Mouse (Mus musculus) heart, adult 2 months (tissue): Measurements from ENCODE around the gene Gm17622.

Source experiments
- CTCF ChIP-seq: fragments of 200-600 bp; IDR thresholded peaks from 2 replicates; pipeline ENCODE4 v1.8.1; 2022; ENCODE audit warnings: antibody characterized with exemption, mild to moderate bottlenecking, moderate library complexity
- EP300 ChIP-seq: fragments of 200-500 bp; IDR thresholded peaks from 2 replicates; pipeline ENCODE4 v1.6.1; 2011; ENCODE audit warnings: low read depth, low read length, control low read depth; ENCODE audit not compliant: insufficient read depth
- POLR2A ChIP-seq: fragments of 200-500 bp; IDR thresholded peaks from 2 replicates; pipeline ENCODE4 v1.6.1; 2011; ENCODE audit warnings: mild to moderate bottlenecking, low read depth, low read length, control low read depth; ENCODE audit not compliant: insufficient read depth

DNA sequence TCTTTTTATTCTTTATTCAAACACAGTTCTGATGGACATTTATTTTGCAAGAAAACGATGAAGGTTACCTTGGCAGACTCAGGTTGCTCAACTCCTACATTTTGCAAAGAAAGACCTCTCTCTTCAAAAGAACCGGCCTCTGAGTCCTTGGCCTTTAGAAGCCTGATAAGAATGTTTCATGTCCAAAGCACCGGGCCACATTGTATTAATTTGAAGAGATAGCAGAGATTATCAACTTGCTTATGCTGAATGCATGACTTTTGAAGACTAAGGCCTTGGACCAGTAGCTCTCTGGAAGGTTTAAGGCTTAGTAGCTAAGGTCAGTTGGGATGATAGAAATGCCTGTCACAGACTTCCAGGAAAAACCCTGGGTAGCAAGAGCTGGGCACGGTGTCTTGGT, 13.3 kb upstream of the Gm17622 start:
- TF ChIP-seq EP300, result no peak
- no peak for TF ChIP-seq CTCF
- no peak for TF ChIP-seq POLR2A
